Mouse (Mus musculus): Measurements from ENCODE around the gene Cox19. TPM values are rescaled to one million over a fixed set of nuclear protein-coding genes. Genes with fewer than 3 reads are reported as not detected.

The Cox19 gene
- polyA plus RNA-seq, 1 experiment, result 19.9 TPM

- Histone ChIP-seq H3K9me3 (replicated peaks; ENCODE audit: control insufficient read depth, insufficient read depth, low read length, poor library complexity, severe bottlenecking) (no peaks in the 10 kb centered on the region), H3K9ac (ENCODE audit: low read depth, poor library complexity, severe bottlenecking) (no peak overlapping the region), H3K27ac (ENCODE audit: insufficient read depth, low read length) (no peak overlapping the region), H3K4me1 (ENCODE audit: control insufficient read depth, insufficient read depth, low read length) (no peaks in the 10 kb centered on the region), H3K4me3 (ENCODE audit: low read depth, low read length) (no peak overlapping the region), H3K27me3 (ENCODE audit: control insufficient read depth, insufficient read depth, low read length, poor library complexity, severe bottlenecking) (no peaks in the 10 kb centered on the region), H3K36me3 (ENCODE audit: control insufficient read depth, insufficient read depth, low read length, poor library complexity, severe bottlenecking) (no peaks in the 10 kb centered on the region)
- no peak for TF ChIP-seq POLR2A (IDR thresholded peaks at IDR 0.05; ENCODE audit: insufficient read depth, low read length)
- TF ChIP-seq CTCF (IDR thresholded peaks at IDR 0.05; ENCODE audit: low read depth, low read length), result no peak
- no peak for TF ChIP-seq EP300 (IDR thresholded peaks at IDR 0.05; ENCODE audit: insufficient read depth, low read depth, low read length)
Measured at GRCm38 (mm10) chr5:139389676-139390061, 38.5 kb upstream of the Cox19 start.

GRCm38 (mm10) chr5:139388694-139389675, 37.8 kb upstream of the Cox19 start:
- Histone ChIP-seq H3K9ac (ENCODE audit: low read depth, poor library complexity, severe bottlenecking) (no peak overlapping the region), H3K4me3 (ENCODE audit: low read depth, low read length) (no peak overlapping the region), H3K4me1 (ENCODE audit: control insufficient read depth, insufficient read depth, low read length) (no peaks in the 10 kb centered on the region), H3K27me3 (ENCODE audit: control insufficient read depth, insufficient read depth, low read length, poor library complexity, severe bottlenecking) (no peaks in the 10 kb centered on the region), H3K36me3 (ENCODE audit: control insufficient read depth, insufficient read depth, low read length, poor library complexity, severe bottlenecking) (no peaks in the 10 kb centered on the region), H3K27ac (ENCODE audit: insufficient read depth, low read length) (no peak overlapping the region), H3K9me3 (replicated peaks; ENCODE audit: control insufficient read depth, insufficient read depth, low read length, poor library complexity, severe bottlenecking) (no peaks in the 10 kb centered on the region)
- no peak for TF ChIP-seq CTCF (IDR thresholded peaks at IDR 0.05; ENCODE audit: low read depth, low read length)
- TF ChIP-seq EP300 (IDR thresholded peaks at IDR 0.05; ENCODE audit: insufficient read depth, low read depth, low read length), result no peak
- TF ChIP-seq POLR2A (IDR thresholded peaks at IDR 0.05; ENCODE audit: insufficient read depth, low read length), result no peak

GRCm38 (mm10) chr5:139388195-139388570, 37.0 kb upstream of the Cox19 start:
- H3K27ac ChIP-seq (ENCODE audit: insufficient read depth, low read length), result no peak overlapping the region
- no peaks in the 10 kb centered on the region for H3K4me1 ChIP-seq (ENCODE audit: control insufficient read depth, insufficient read depth, low read length)
- no peaks in the 10 kb centered on the region for H3K27me3 ChIP-seq (ENCODE audit: control insufficient read depth, insufficient read depth, low read length, poor library complexity, severe bottlenecking)
- TF ChIP-seq POLR2A (IDR thresholded peaks at IDR 0.05; ENCODE audit: insufficient read depth, low read length), result no peak
- no peak for TF ChIP-seq EP300 (IDR thresholded peaks at IDR 0.05; ENCODE audit: insufficient read depth, low read depth, low read length)
- no peak for TF ChIP-seq CTCF (IDR thresholded peaks at IDR 0.05; ENCODE audit: low read depth, low read length)
- no peak overlapping the region for H3K9ac ChIP-seq (ENCODE audit: low read depth, poor library complexity, severe bottlenecking)
- H3K36me3 ChIP-seq (ENCODE audit: control insufficient read depth, insufficient read depth, low read length, poor library complexity, severe bottlenecking), result no peaks in the 10 kb centered on the region
- no peak overlapping the region for H3K4me3 ChIP-seq (ENCODE audit: low read depth, low read length)
- no peaks in the 10 kb centered on the region for H3K9me3 ChIP-seq (replicated peaks; ENCODE audit: control insufficient read depth, insufficient read depth, low read length, poor library complexity, severe bottlenecking)

- Histone ChIP-seq H3K27me3 (ENCODE audit: control insufficient read depth, insufficient read depth, low read length, poor library complexity, severe bottlenecking) (no peaks in the 10 kb centered on the region), H3K27ac (ENCODE audit: insufficient read depth, low read length) (no peak overlapping the region), H3K4me1 (ENCODE audit: control insufficient read depth, insufficient read depth, low read length) (no peaks in the 10 kb centered on the region), H3K9ac (ENCODE audit: low read depth, poor library complexity, severe bottlenecking) (no peak overlapping the region), H3K36me3 (ENCODE audit: control insufficient read depth, insufficient read depth, low read length, poor library complexity, severe bottlenecking) (no peaks in the 10 kb centered on the region), H3K9me3 (replicated peaks; ENCODE audit: control insufficient read depth, insufficient read depth, low read length, poor library complexity, severe bottlenecking) (no peaks in the 10 kb centered on the region), H3K4me3 (ENCODE audit: low read depth, low read length) (no peak overlapping the region)
- TF ChIP-seq POLR2A (IDR thresholded peaks at IDR 0.05; ENCODE audit: insufficient read depth, low read length) (no peak), CTCF (IDR thresholded peaks at IDR 0.05; ENCODE audit: low read depth, low read length) (no peak), EP300 (IDR thresholded peaks at IDR 0.05; ENCODE audit: insufficient read depth, low read depth, low read length) (no peak)
Measured at GRCm38 (mm10) chr5:139387329-139388194, 36.3 kb upstream of the Cox19 start.

GRCm38 (mm10) chr5:139386047-139386446, 34.8 kb upstream of the Cox19 start:
- no peak overlapping the region for H3K4me3 ChIP-seq (ENCODE audit: low read depth, low read length)
- H3K27ac ChIP-seq (ENCODE audit: insufficient read depth, low read length), result no peak overlapping the region
- TF ChIP-seq POLR2A (IDR thresholded peaks at IDR 0.05; ENCODE audit: insufficient read depth, low read length) (no peak), EP300 (IDR thresholded peaks at IDR 0.05; ENCODE audit: insufficient read depth, low read depth, low read length) (no peak), CTCF (IDR thresholded peaks at IDR 0.05; ENCODE audit: low read depth, low read length) (no peak)
- no peaks in the 10 kb centered on the region for H3K36me3 ChIP-seq (ENCODE audit: control insufficient read depth, insufficient read depth, low read length, poor library complexity, severe bottlenecking)
- no peaks in the 10 kb centered on the region for H3K4me1 ChIP-seq (ENCODE audit: control insufficient read depth, insufficient read depth, low read length)
- no peaks in the 10 kb centered on the region for H3K9me3 ChIP-seq (replicated peaks; ENCODE audit: control insufficient read depth, insufficient read depth, low read length, poor library complexity, severe bottlenecking)
- no peak overlapping the region for H3K9ac ChIP-seq (ENCODE audit: low read depth, poor library complexity, severe bottlenecking)
- no peaks in the 10 kb centered on the region for H3K27me3 ChIP-seq (ENCODE audit: control insufficient read depth, insufficient read depth, low read length, poor library complexity, severe bottlenecking)
